Mouse (Mus musculus): ENCODE measurements around the gene Tmem255a. TPM values are rescaled to one million over a fixed set of nuclear protein-coding genes. Genes with fewer than 3 reads are reported as not detected.

Gene Tmem255a
- polyA plus RNA-seq (2016; fragmentation: Nextera tagmentation; extraction: Ambion mirVana) = 19.4 and 22.4 TPM in 2 replicates

GRCm38 (mm10) chrX:38251851-38252571, at the start of gene Tmem255a:
Gene Tmem255a (minus strand): TSS chrX:38252439.
- WGBS = 15% methylated on average over 27 of the region's 27 CpGs
- H3K27ac ChIP-seq (replicated peaks) = no peak within 1 kb of the TSS
- H3K4me1 ChIP-seq = peaks cover 17% of the 10 kb centered on the region; the same call in 1 of the 2 replicates
- H3K9me3 ChIP-seq = no peaks in the 10 kb centered on the region
- H3K4me3 ChIP-seq = peak within 1 kb of the TSS; percentile 56
- peak; percentile 60 for DNase-seq (ENCODE audit: low spot score)
- H3K27me3 ChIP-seq (replicated peaks; ENCODE audit: low read depth, poor library complexity, severe bottlenecking) = peaks cover 48% of the 10 kb centered on the region
- no peaks in the 10 kb centered on the region for H3K36me3 ChIP-seq (replicated peaks)

GRCm38 (mm10) chrX:38259610-38260009, 7.4 kb upstream of the Tmem255a start:
- H3K36me3 ChIP-seq (replicated peaks) = no peaks in the 10 kb centered on the region
- 0 out of 2 replicates have a peak, but pooled peaks cover 2% of the 10 kb centered on the region for H3K27me3 ChIP-seq (replicated peaks; ENCODE audit: low read depth, poor library complexity, severe bottlenecking)
- no peak for DNase-seq (ENCODE audit: low spot score)
- no peaks in the 10 kb centered on the region for H3K9me3 ChIP-seq
- no peak overlapping the region for H3K4me3 ChIP-seq
- no peak overlapping the region for H3K27ac ChIP-seq (replicated peaks)
- WGBS = 33% methylated on average over 2 of the region's 2 CpGs
- no peaks in the 10 kb centered on the region for H3K4me1 ChIP-seq

- WGBS = 21% methylated on average over 18 of the region's 18 CpGs
Measured at GRCm38 (mm10) chrX:38250352-38250950, 1.8 kb downstream of the Tmem255a start.

GRCm38 (mm10) chrX:38249640-38250351, 2.4 kb downstream of the Tmem255a start:
- no peaks in the 10 kb centered on the region for H3K36me3 ChIP-seq (replicated peaks)
- peaks cover 17% of the 10 kb centered on the region; the same call in 1 of the 2 replicates for H3K4me1 ChIP-seq
- DNase-seq (ENCODE audit: low spot score) = peak; percentile 74
- peaks cover 54% of the 10 kb centered on the region for H3K27me3 ChIP-seq (replicated peaks; ENCODE audit: low read depth, poor library complexity, severe bottlenecking)
- H3K9me3 ChIP-seq = no peaks in the 10 kb centered on the region
- 20% methylated on average over 16 of the region's 16 CpGs for WGBS
- no peak overlapping the region for H3K27ac ChIP-seq (replicated peaks)
- peak overlapping the region; percentile 56 for H3K4me3 ChIP-seq

More at GRCm38 (mm10) chrX:38250352-38250950, 1.8 kb downstream of the Tmem255a start:
- no peaks in the 10 kb centered on the region for H3K9me3 ChIP-seq
- peaks cover 54% of the 10 kb centered on the region for H3K27me3 ChIP-seq (replicated peaks; ENCODE audit: low read depth, poor library complexity, severe bottlenecking)
- H3K27ac ChIP-seq (replicated peaks) = no peak overlapping the region
- no peaks in the 10 kb centered on the region for H3K36me3 ChIP-seq (replicated peaks)
- H3K4me3 ChIP-seq = peak overlapping the region; percentile 56
- peaks cover 17% of the 10 kb centered on the region; the same call in 1 of the 2 replicates for H3K4me1 ChIP-seq
- DNase-seq (ENCODE audit: low spot score) = peak; percentile 42

GRCm38 (mm10) chrX:38247601-38248000, 4.6 kb downstream of the Tmem255a start:
- Histone ChIP-seq H3K27me3 (replicated peaks; ENCODE audit: low read depth, poor library complexity, severe bottlenecking) (peaks cover 35% of the 10 kb centered on the region), H3K27ac (replicated peaks) (no peak overlapping the region), H3K4me3 (no peak overlapping the region), H3K36me3 (replicated peaks) (no peaks in the 10 kb centered on the region), H3K4me1 (peaks cover 17% of the 10 kb centered on the region; the same call in 1 of the 2 replicates), H3K9me3 (no peaks in the 10 kb centered on the region)
- WGBS = 37% methylated on average over 5 of the region's 5 CpGs
- DNase-seq (ENCODE audit: low spot score) = no peak

- DNase-seq (ENCODE audit: low spot score) = no peak
- no peaks in the 10 kb centered on the region for H3K36me3 ChIP-seq (replicated peaks)
- 49% methylated on average over 6 of the region's 6 CpGs for WGBS
Measured at GRCm38 (mm10) chrX:38247108-38247507, 5.1 kb downstream of the Tmem255a start.

GRCm38 (mm10) chrX:38237731-38238130, 14.5 kb downstream of the Tmem255a start:
- Histone ChIP-seq H3K36me3 (replicated peaks) (no peaks in the 10 kb centered on the region), H3K4me1 (no peaks in the 10 kb centered on the region), H3K9me3 (no peaks in the 10 kb centered on the region), H3K4me3 (no peak overlapping the region), H3K27ac (replicated peaks) (no peak overlapping the region), H3K27me3 (replicated peaks; ENCODE audit: low read depth, poor library complexity, severe bottlenecking) (no peaks in the 10 kb centered on the region)
- 30% methylated on average over 2 of the region's 2 CpGs for WGBS
- DNase-seq (ENCODE audit: low spot score) = no peak

More at GRCm38 (mm10) chrX:38247108-38247507, 5.1 kb downstream of the Tmem255a start:
- Histone ChIP-seq H3K4me3 (no peak overlapping the region), H3K27ac (replicated peaks) (no peak overlapping the region), H3K9me3 (no peaks in the 10 kb centered on the region), H3K27me3 (replicated peaks; ENCODE audit: low read depth, poor library complexity, severe bottlenecking) (peaks cover 31% of the 10 kb centered on the region), H3K4me1 (peaks cover 16% of the 10 kb centered on the region; the same call in 1 of the 2 replicates)

GRCm38 (mm10) chrX:38229888-38230287, 22.4 kb downstream of the Tmem255a start:
- H3K27ac ChIP-seq (replicated peaks) = no peak overlapping the region
- H3K4me3 ChIP-seq = no peak overlapping the region
- DNase-seq (ENCODE audit: low spot score) = no peak
- no peaks in the 10 kb centered on the region for H3K27me3 ChIP-seq (replicated peaks; ENCODE audit: low read depth, poor library complexity, severe bottlenecking)
- H3K9me3 ChIP-seq = no peaks in the 10 kb centered on the region
- 82% methylated on average over 1 of the region's 1 CpGs for WGBS
- no peaks in the 10 kb centered on the region for H3K4me1 ChIP-seq
- H3K36me3 ChIP-seq (replicated peaks) = no peaks in the 10 kb centered on the region

GRCm38 (mm10) chrX:38222757-38223156, 29.5 kb downstream of the Tmem255a start:
- Histone ChIP-seq H3K36me3 (replicated peaks) (no peaks in the 10 kb centered on the region), H3K9me3 (no peaks in the 10 kb centered on the region), H3K4me3 (no peak overlapping the region), H3K27ac (replicated peaks) (no peak overlapping the region), H3K27me3 (replicated peaks; ENCODE audit: low read depth, poor library complexity, severe bottlenecking) (no peaks in the 10 kb centered on the region), H3K4me1 (no peaks in the 10 kb centered on the region)
- WGBS = 50% methylated on average over 2 of the region's 2 CpGs
- DNase-seq (ENCODE audit: low spot score) = no peak

- no peaks in the 10 kb centered on the region for H3K9me3 ChIP-seq
- no peak overlapping the region for H3K4me3 ChIP-seq
- WGBS = 87% methylated on average over 2 of the region's 2 CpGs
- no peak for DNase-seq (ENCODE audit: low spot score)
- no peaks in the 10 kb centered on the region for H3K27me3 ChIP-seq (replicated peaks; ENCODE audit: low read depth, poor library complexity, severe bottlenecking)
- no peaks in the 10 kb centered on the region for H3K36me3 ChIP-seq (replicated peaks)
- H3K27ac ChIP-seq (replicated peaks) = no peak overlapping the region
- no peaks in the 10 kb centered on the region for H3K4me1 ChIP-seq
Measured at GRCm38 (mm10) chrX:38217676-38217991, 34.6 kb downstream of the Tmem255a start.

- Histone ChIP-seq H3K36me3 (replicated peaks) (no peaks in the 10 kb centered on the region), H3K4me3 (no peak overlapping the region), H3K27me3 (replicated peaks; ENCODE audit: low read depth, poor library complexity, severe bottlenecking) (no peaks in the 10 kb centered on the region), H3K27ac (replicated peaks) (no peak overlapping the region), H3K4me1 (no peaks in the 10 kb centered on the region), H3K9me3 (no peaks in the 10 kb centered on the region)
- WGBS = 91% methylated on average over 9 of the region's 9 CpGs
- DNase-seq (ENCODE audit: low spot score) = no peak
Measured at GRCm38 (mm10) chrX:38216986-38217675, 35.1 kb downstream of the Tmem255a start.

- no peaks in the 10 kb centered on the region for H3K27me3 ChIP-seq (replicated peaks; ENCODE audit: low read depth, poor library complexity, severe bottlenecking)
- no peaks in the 10 kb centered on the region for H3K36me3 ChIP-seq (replicated peaks)
- no peak overlapping the region for H3K4me3 ChIP-seq
- H3K9me3 ChIP-seq = no peaks in the 10 kb centered on the region
- no peak for DNase-seq (ENCODE audit: low spot score)
- WGBS = 55% methylated on average over 1 of the region's 1 CpGs
- no peaks in the 10 kb centered on the region for H3K4me1 ChIP-seq
- no peak overlapping the region for H3K27ac ChIP-seq (replicated peaks)
Measured at GRCm38 (mm10) chrX:38207392-38207791, 44.8 kb downstream of the Tmem255a start.

All from embryonic facial prominence, embryonic 10.5 days (tissue).